In the genomic region with DNA sequence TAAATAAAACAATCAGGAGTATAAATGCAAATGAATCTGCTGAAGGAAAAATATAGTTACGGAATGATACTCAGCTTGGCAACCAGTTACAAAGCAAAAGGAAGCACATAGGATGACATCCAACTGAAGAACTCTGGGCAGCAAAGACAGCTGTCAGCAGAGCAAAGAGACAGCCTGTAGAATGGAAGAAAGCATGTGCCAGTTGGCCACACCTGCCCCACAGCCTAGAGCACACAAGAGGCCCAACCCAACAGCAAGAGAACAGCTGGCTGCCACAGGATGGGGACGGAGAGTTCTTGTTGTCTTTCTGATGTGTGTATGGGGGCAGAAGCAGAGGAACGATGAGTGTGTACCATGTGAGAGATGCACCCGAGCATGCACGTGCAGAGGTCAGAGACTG, we compare ENCODE assay signal across 16 mouse cellular contexts. TPM values are rescaled to one million over a fixed set of nuclear protein-coding genes. Genes with fewer than 3 reads are reported as not detected.
DNase-seq lines count a peak whose midpoint lies in the region; ATAC-seq lines count a peak whose summit lies in the region.
"Had no signal": no experiment of that assay in that cellular context is flagged by ENCODE, and none has a peak within 500 bp of the region (broad histone marks: within the 10 kb centered on the region; RNA-seq: fewer than 3 reads in every experiment).

No protein-coding gene starts in this region.

- H3K4me3 ChIP-seq in megakaryocyte, embryonic 14.5 days (replicated peaks): peak overlapping the region; percentile 60
- H3K4me3 ChIP-seq: liver, embryonic 12.5 days; midbrain, embryonic 15.5 days had no signal

- peaks cover 88% of the 10 kb centered on the region for H3K36me3 ChIP-seq in megakaryocyte, embryonic 14.5 days (replicated peaks; ENCODE audit: low read length)
- H3K36me3 ChIP-seq: midbrain, embryonic 15.5 days had no signal

- peak; percentile 51; the same call in 1 of the 2 replicates for ATAC-seq in frontal cortex, adult (ENCODE audit: low TSS enrichment)
- no peak for ATAC-seq in megakaryocyte, adult 5-6 weeks (ENCODE audit: poor library complexity, severe bottlenecking)
- ATAC-seq: hindbrain, postnatal 0 days; intestine, postnatal 0 days; liver, embryonic 12.5 days; midbrain, embryonic 15.5 days had no signal

- no peak for DNase-seq in frontal cortex, postnatal 25 days (ENCODE audit: low spot score in 2 of 2)
- peak; percentile 30 to 49 for DNase-seq in thymus, adult 18-20 months
- DNase-seq in thymus, postnatal 36 days: peak; percentile 38 to 67
- DNase-seq in adrenal gland, postnatal 36 days: no peak
- DNase-seq: cerebellum, adult 11-12 months; cerebellum, postnatal 10 days; heart, postnatal 10 days; kidney, postnatal 25 days; lung, embryonic 14.5 days had no signal

- H3K4me1 ChIP-seq in megakaryocyte, embryonic 14.5 days: peaks cover 57% of the 10 kb centered on the region

- H3K27me3 ChIP-seq in megakaryocyte, embryonic 14.5 days (replicated peaks): no peaks in the 10 kb centered on the region
- H3K27me3 ChIP-seq: liver, embryonic 12.5 days; midbrain, embryonic 15.5 days had no signal

- H3K9me3 ChIP-seq in megakaryocyte, embryonic 14.5 days: no peaks in the 10 kb centered on the region
- H3K9me3 ChIP-seq: liver, embryonic 12.5 days; midbrain, embryonic 15.5 days had no signal

RNA-seq across cellular contexts. Expression of gene Auh, which starts 29.8 kb away (rescaled TPM):
- polyA plus RNA-seq in megakaryocyte, embryonic 14.5 days (2012; ENCODE audit: insufficient read depth, low replicate concordance): 3.4 and 30.9 TPM in 2 replicates
- 31.5 and 41.4 TPM in 2 replicates for total RNA-seq in megakaryocyte, adult 5-6 weeks (2015)
- total RNA-seq in megakaryocyte, adult 5-6 weeks (2017): 35.1 and 35.9 TPM in 2 replicates
- 100 to 1,000 TPM; 130 to 159 TPM for total RNA-seq in adrenal gland, postnatal 36 days (2021)

Comparison
In these comparisons a context has a peak if more than half of its experiments do, and no peak if none do; other contexts are left out.
1. DNase-seq: peak in thymus, adult 18-20 months (2 of 2) and thymus, postnatal 36 days (2 of 2); none in frontal cortex, postnatal 25 days (0 of 2) and adrenal gland, postnatal 36 days (0 of 2).